Mouse (Mus musculus) erythroblast, embryonic 14.5 days (primary cell): ENCODE measurements around the gene Olfr1368.

ENCODE experiments used
- GATA1 ChIP-seq: IDR thresholded peaks from 2 replicates; pipeline ENCODE4 v1.6.1; 2012; ENCODE audit warnings: low read length, inconsistent platforms, mixed read lengths
- TAL1 ChIP-seq: IDR thresholded peaks from 3 replicates; pipeline ENCODE4 v1.6.1; 2012; ENCODE audit warnings: low read length, inconsistent platforms, mixed read lengths

DNA sequence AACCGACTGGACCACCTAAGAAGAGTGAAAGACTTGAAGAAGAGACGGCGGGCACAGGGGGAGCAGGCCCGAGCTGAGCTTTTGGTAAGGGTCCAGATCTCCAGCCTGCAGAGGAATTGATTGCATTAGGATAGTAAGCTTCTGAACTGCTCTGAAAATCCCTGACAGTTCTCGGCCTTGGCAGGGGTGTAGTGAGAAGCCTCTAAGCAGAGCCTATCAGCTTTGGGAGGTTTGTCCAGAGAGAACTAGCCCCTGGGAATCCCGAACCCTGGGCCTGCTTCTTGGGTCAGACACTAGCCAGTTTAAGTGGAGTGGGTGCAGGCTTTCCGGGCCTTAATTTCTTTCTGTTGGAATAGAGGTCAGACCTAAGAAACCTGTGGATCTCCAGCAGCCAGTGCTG is 36.3 kb upstream of the Olfr1368 start:
- no peak for TF ChIP-seq GATA1
- no peak for TF ChIP-seq TAL1
